Mouse (Mus musculus) heart, postnatal 0 days (tissue): ENCODE data around the gene Gse1.

Experiments
- CTCF ChIP-seq: IDR thresholded peaks from 2 replicates; pipeline ENCODE4 v1.5.1; 2016; ENCODE audit warnings: antibody characterized with exemption, control low read depth, low read depth
- EP300 ChIP-seq: IDR thresholded peaks from 2 replicates; pipeline ENCODE4 v1.6.1; 2016; ENCODE audit warnings: antibody characterized with exemption, low read depth

GRCm38 (mm10) chr8:120179027-120179431 lies 49.2 kb upstream of the Gse1 start:
- peak; percentile 99 for TF ChIP-seq CTCF
- TF ChIP-seq EP300, result no peak
